Mouse (Mus musculus): ENCODE results near the gene Sertad2. TPM values are rescaled to one million over a fixed set of nuclear protein-coding genes. Genes with fewer than 3 reads are reported as not detected.
A peak's percentile ranks its signal among the peaks of the same experiment; 100 is the strongest.

The Sertad2 gene
- polyA plus RNA-seq, 1 experiment from 2014 or later = 23.6 TPM

GRCm38 (mm10) chr11:20680781-20681180 is 137.7 kb downstream of the Sertad2 start:
- no peak overlapping the region for H3K27ac ChIP-seq (replicated peaks; ENCODE audit: low read depth, low read length)
- ATAC-seq (ENCODE audit: insufficient number of reproducible peaks, low FRiP score, low TSS enrichment, low read depth) = no peak
- no peaks in the 10 kb centered on the region for H3K27me3 ChIP-seq (ENCODE audit: control insufficient read depth, insufficient read depth, low read length)
- DNase-seq (ENCODE audit: low spot score) = no peak
- no peak overlapping the region for H3K4me3 ChIP-seq (ENCODE audit: low read depth, low read length)
- 0 out of 2 replicates have a peak, but pooled peaks cover 2% of the 10 kb centered on the region for H3K36me3 ChIP-seq (ENCODE audit: control insufficient read depth, insufficient read depth, low read length)
- no peaks in the 10 kb centered on the region for H3K9me3 ChIP-seq (ENCODE audit: control insufficient read depth, low read length)
- H3K9ac ChIP-seq (ENCODE audit: low read length) = no peak overlapping the region
- WGBS = 85% methylated on average over 5 of the region's 5 CpGs
- no peak overlapping the region for H3K4me2 ChIP-seq (ENCODE audit: low read depth, severe bottlenecking)
- no peaks in the 10 kb centered on the region for H3K4me1 ChIP-seq (ENCODE audit: control insufficient read depth, insufficient read depth, low read length)

DNA sequence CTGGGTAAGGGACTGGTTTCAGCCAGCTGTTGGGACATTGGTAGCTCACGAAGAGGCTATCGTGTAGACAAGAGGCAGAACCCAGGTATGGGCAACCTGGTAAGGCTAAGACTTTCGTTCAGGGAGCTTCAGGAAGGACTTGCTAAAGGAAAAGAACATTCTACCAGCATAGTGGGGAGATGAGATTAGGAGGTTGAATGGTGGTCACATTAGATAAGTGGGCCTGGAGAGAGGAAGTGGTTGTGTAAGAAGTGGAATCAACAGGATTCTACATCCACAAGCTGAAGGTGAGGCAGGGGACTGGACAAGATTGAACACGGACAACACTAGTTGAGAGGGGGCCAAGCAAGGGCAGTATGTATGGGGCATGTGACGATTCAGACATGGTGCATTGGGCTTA is 138.6 kb downstream of the Sertad2 start:
- H3K27me3 ChIP-seq (ENCODE audit: control insufficient read depth, insufficient read depth, low read length) = no peaks in the 10 kb centered on the region
- H3K4me2 ChIP-seq (ENCODE audit: low read depth, severe bottlenecking) = no peak overlapping the region
- ATAC-seq (ENCODE audit: insufficient number of reproducible peaks, low FRiP score, low TSS enrichment, low read depth) (no peak), DNase-seq (ENCODE audit: low spot score) (no peak)
- H3K4me3 ChIP-seq (ENCODE audit: low read depth, low read length) = no peak overlapping the region
- H3K9me3 ChIP-seq (ENCODE audit: control insufficient read depth, low read length) = no peaks in the 10 kb centered on the region
- no peak overlapping the region for H3K9ac ChIP-seq (ENCODE audit: low read length)
- 0 out of 2 replicates have a peak, but pooled peaks cover 2% of the 10 kb centered on the region for H3K36me3 ChIP-seq (ENCODE audit: control insufficient read depth, insufficient read depth, low read length)
- WGBS = 84% methylated on average over 5 of the region's 5 CpGs
- no peak overlapping the region for H3K27ac ChIP-seq (replicated peaks; ENCODE audit: low read depth, low read length)
- no peaks in the 10 kb centered on the region for H3K4me1 ChIP-seq (ENCODE audit: control insufficient read depth, insufficient read depth, low read length)

DNA sequence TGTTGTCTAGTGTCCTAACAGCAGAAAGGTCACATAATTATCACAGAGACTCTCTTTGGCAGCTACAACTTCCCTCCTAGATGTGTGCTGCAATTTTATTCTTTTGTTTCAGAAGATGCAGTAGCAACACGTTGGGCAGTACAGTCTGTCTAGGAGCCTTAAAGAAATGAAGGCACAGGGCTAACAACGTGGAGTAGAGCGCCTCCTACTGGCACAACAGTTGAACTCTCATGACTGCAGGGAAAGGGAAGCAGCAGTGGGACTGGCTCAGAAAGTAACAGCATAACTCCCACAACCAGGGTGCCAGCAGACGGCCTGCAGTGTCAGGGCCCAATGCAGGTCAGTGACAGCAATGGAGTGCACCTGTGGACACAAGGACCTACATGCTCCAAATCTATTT is 147.9 kb downstream of the Sertad2 start:
- Histone ChIP-seq H3K36me3 (ENCODE audit: control insufficient read depth, insufficient read depth, low read length) (no peaks in the 10 kb centered on the region; the same call in 1 of the 2 replicates), H3K9me3 (ENCODE audit: control insufficient read depth, low read length) (no peaks in the 10 kb centered on the region), H3K4me3 (ENCODE audit: low read depth, low read length) (no peak overlapping the region), H3K27me3 (ENCODE audit: control insufficient read depth, insufficient read depth, low read length) (no peaks in the 10 kb centered on the region), H3K4me1 (ENCODE audit: control insufficient read depth, insufficient read depth, low read length) (no peaks in the 10 kb centered on the region), H3K4me2 (ENCODE audit: low read depth, severe bottlenecking) (no peak overlapping the region), H3K27ac (replicated peaks; ENCODE audit: low read depth, low read length) (no peak overlapping the region), H3K9ac (ENCODE audit: low read length) (no peak overlapping the region)
- WGBS = 5% methylated on average over 4 of the region's 4 CpGs
- peak; percentile 85 for DNase-seq (ENCODE audit: low spot score)
- peak; percentile 77; the same call in 1 of the 2 replicates for ATAC-seq (ENCODE audit: insufficient number of reproducible peaks, low FRiP score, low TSS enrichment, low read depth)

Other genes starting within 250 kb of the Sertad2 start
- gene Slc1a4, start 210.5 kb upstream of the Sertad2 start, polyA plus RNA-seq (2014; fragmentation: Nextera tagmentation; extraction: Ambion mirVana) = 9.6 and 12.7 TPM in 2 replicates
- 16.5 and 19.0 TPM in 2 replicates for gene Aftph, start 198.3 kb downstream of the Sertad2 start, polyA plus RNA-seq (2014; fragmentation: Nextera tagmentation; extraction: Ambion mirVana)

All from limb, embryonic 11.5 days (tissue).